Mouse (Mus musculus): ENCODE data around the gene Gm20388.

- TF ChIP-seq EP300 (IDR thresholded peaks at IDR 0.05; ENCODE audit: insufficient read depth, low read depth, low read length) (no peak), CTCF (IDR thresholded peaks at IDR 0.05; ENCODE audit: low read depth, low read length) (no peak), POLR2A (IDR thresholded peaks at IDR 0.05; ENCODE audit: insufficient read depth, low read length) (no peak)
Observed at GRCm38 (mm10) chr8:123428343-123428893, 3517.8 kb downstream of the Gm20388 start.

Data from ES-Bruce4 (cell line).